Mouse (Mus musculus) lung, adult 2 months (tissue): ENCODE data around the gene Gm853. TPM values are rescaled to one million over a fixed set of nuclear protein-coding genes. Genes with fewer than 3 reads are reported as not detected.
"Not testable (repeated sequence)": the region's sequence is repeated elsewhere in the genome, so short reads cannot be mapped to it uniquely, and the experiment has no call there.

Source experiments
- DNase-seq: peaks from one replicate; pipeline ENCODE4 v3.0.0; 2022
- H3K4me1 ChIP-seq: fragments of 200-500 bp; 2 replicates; pipeline ENCODE4 v1.6.1; 2011; ENCODE audit warnings: low read length; ENCODE audit not compliant: control insufficient read depth, insufficient read depth
- H3K4me3 ChIP-seq: fragments of 200-500 bp; replicated peaks from 2 replicates; pipeline ENCODE3; 2011; ENCODE audit warnings: low read depth, mild to moderate bottlenecking, control low read depth, low read length; ENCODE audit errors: extremely low read depth
- CTCF ChIP-seq: fragments of 200-500 bp; IDR thresholded peaks from 2 replicates; pipeline ENCODE4 v1.5.1; 2011; ENCODE audit warnings: mild to moderate bottlenecking, low read length, control low read depth; ENCODE audit not compliant: insufficient read depth
- POLR2A ChIP-seq: fragments of 200-500 bp; IDR thresholded peaks from 2 replicates; pipeline ENCODE4 v1.6.1; 2011; ENCODE audit warnings: low read depth, mild to moderate bottlenecking, control low read depth, low read length, borderline replicate concordance; ENCODE audit errors: extremely low read depth
- WGBS: fragments of 180-500 bp; shearing (Covaris S2); methylation state at CpG from one replicate; pipeline ENCODE4 v1.1.7; 2018; 5-methylcytosine and 5-hydroxymethylcytosine counted together
- polyA plus RNA-seq: library from polyadenylated mRNA; depleted of rRNA; stranded (reverse); fragments of >200 nt; gene quantifications from 2 replicates; pipeline ENCODE4 v1.2.3, GENCODE M21; 2012

Gm853 gene
- polyA plus RNA-seq, 1 experiment: not detected

DNA sequence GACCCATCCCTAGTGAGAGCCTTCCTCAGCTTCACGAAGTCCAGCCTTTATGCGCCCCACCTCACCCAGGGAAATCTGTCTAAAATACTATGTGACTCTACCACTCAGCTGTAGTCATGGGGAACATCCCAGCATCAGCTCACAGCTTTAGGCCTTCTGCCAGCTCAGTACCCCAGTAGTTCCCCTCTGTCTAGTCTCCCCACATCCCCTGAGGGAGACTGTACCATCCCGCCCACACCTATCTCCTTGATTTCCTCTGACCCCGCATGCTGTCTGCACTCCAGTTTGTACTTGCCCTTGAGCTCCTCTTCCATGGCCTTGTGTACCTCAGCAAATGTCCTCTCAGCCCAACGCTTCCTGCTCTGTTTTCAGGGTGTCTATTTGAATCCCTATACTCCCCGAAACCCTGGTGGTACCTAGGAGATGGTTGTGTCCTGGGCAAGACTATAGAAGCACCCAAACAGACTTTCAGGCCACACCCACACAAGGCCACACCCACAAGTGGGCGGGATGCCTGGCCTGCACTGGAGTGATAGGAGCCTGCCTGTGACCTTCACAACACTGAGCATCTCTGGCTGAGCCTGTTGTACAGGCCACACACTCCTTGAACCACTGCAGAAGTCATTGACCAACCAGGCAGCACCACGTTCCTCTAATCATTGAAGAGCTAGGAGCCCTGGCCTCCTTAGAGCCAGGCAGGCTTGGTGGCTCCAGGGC is 30.4 kb upstream of the Gm853 start:
- H3K4me3 ChIP-seq: no peak overlapping the region
- H3K4me1 ChIP-seq: no peaks in the 10 kb centered on the region
- TF ChIP-seq POLR2A (no peak), CTCF (no peak)
- no peak for DNase-seq
- 64% methylated on average over 8 of the region's 8 CpGs for WGBS

GRCm38 (mm10) chr4:130251763-130252162 is 29.6 kb upstream of the Gm853 start:
- WGBS: 48% methylated on average over 3 of the region's 3 CpGs
- TF ChIP-seq POLR2A (no peak), CTCF (no peak)
- Histone ChIP-seq H3K4me3 (no peak overlapping the region), H3K4me1 (no peaks in the 10 kb centered on the region)
- no peak for DNase-seq

DNA sequence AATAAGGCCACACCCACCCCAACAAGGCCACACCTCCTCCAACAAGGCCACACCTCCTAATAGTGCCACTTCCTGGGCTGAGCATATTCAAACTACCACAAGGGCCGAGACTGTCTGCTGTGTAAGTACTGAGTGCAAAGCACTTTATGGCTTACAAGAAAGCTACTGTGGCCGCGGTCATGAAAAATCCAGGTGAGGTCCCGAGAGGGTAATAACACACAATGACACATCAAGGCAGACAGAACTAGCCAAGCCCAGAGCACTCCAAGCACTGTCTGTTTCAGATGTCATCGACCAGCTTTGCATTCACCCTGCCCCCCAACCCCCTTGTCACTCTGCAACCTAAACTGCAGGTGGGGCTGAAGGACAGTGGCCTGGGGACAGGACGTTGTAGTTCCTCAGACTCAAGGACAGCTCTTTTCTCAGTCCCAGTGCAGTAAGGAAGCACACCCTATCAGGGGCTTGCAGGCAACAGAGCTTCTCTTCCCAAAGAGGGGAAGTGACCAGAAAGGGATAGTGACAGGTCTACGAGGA is 29.0 kb upstream of the Gm853 start:
- WGBS: 39% methylated on average over 7 of the region's 7 CpGs
- Histone ChIP-seq H3K4me3 (no peak overlapping the region), H3K4me1 (no peaks in the 10 kb centered on the region)
- no peak for DNase-seq
- no peak for TF ChIP-seq CTCF
- no peak for TF ChIP-seq POLR2A

DNA sequence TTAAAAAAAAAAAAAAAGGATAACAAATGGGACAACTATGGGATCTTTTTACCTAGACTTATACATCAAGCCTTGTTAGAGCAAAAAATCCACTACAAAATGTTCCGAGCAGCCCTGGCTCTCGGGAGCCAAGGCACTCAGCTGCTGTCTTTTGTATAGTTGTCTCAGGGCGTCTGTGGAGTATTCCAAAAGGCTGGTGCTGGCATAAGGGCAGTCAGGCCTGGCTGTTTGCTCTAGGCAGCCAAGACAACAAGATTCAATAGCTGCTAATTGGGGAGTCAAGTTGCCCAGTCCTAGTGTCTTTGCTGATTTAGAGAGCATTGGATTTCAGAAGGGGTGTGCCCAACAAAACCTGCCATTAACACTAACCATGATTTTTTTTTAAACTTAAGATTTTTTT is 26.4 kb upstream of the Gm853 start:
- TF ChIP-seq POLR2A: no peak
- no peak for TF ChIP-seq CTCF
- Histone ChIP-seq H3K4me1 (no peaks in the 10 kb centered on the region), H3K4me3 (no peak overlapping the region)
- WGBS: 60% methylated on average over 3 of the region's 3 CpGs
- DNase-seq: no peak

GRCm38 (mm10) chr4:130246132-130246531 is 23.9 kb upstream of the Gm853 start:
- TF ChIP-seq POLR2A: no peak
- TF ChIP-seq CTCF: peak; percentile 89
- H3K4me3 ChIP-seq: no peak overlapping the region
- no peaks in the 10 kb centered on the region for H3K4me1 ChIP-seq
- DNase-seq: peak; percentile 41
- 3% methylated on average over 6 of the region's 6 CpGs for WGBS

- H3K4me3 ChIP-seq: no peak overlapping the region
- 50% methylated on average over 8 of the region's 8 CpGs for WGBS
- H3K4me1 ChIP-seq: no peaks in the 10 kb centered on the region
- no peak for TF ChIP-seq POLR2A
- no peak for TF ChIP-seq CTCF
- no peak for DNase-seq
Measured at GRCm38 (mm10) chr4:130244749-130245148, 22.5 kb upstream of the Gm853 start.

DNA sequence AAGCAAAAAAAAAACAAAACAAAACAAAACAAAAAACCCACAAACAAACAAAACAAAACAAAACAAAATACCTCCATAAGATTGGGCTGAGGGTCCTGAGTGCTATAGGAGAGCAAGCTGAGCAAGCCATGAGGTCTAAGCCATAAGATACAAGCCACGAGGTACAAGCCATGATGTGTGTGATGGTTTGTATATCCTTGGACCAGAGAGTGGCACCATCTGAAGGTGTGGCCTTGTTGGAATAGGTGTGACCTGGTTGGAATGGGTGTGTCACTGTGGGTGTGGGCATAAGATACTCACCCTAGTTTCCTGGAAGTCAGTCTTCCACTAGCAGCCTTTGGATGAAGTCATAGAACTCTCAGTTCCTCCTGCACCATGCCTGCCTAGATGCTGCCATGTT is 21.4 kb upstream of the Gm853 start:
- H3K4me3 ChIP-seq, H3K4me1 ChIP-seq, DNase-seq: not testable (repeated sequence)
- WGBS: 41% methylated on average over 1 of the region's 1 CpGs

- H3K4me3 ChIP-seq: no peak overlapping the region
- no peak for DNase-seq
- no peak for TF ChIP-seq CTCF
- no peak for TF ChIP-seq POLR2A
- 79% methylated on average over 5 of the region's 5 CpGs for WGBS
- H3K4me1 ChIP-seq: no peaks in the 10 kb centered on the region
Measured at GRCm38 (mm10) chr4:130242956-130243355, 20.8 kb upstream of the Gm853 start.

- Histone ChIP-seq H3K4me3 (no peak overlapping the region), H3K4me1 (no peaks in the 10 kb centered on the region)
- no peak for DNase-seq
- WGBS: 33% methylated on average over 5 of the region's 5 CpGs
- no peak for TF ChIP-seq POLR2A
- no peak for TF ChIP-seq CTCF
Measured at GRCm38 (mm10) chr4:130240695-130241094, 18.5 kb upstream of the Gm853 start.

DNA sequence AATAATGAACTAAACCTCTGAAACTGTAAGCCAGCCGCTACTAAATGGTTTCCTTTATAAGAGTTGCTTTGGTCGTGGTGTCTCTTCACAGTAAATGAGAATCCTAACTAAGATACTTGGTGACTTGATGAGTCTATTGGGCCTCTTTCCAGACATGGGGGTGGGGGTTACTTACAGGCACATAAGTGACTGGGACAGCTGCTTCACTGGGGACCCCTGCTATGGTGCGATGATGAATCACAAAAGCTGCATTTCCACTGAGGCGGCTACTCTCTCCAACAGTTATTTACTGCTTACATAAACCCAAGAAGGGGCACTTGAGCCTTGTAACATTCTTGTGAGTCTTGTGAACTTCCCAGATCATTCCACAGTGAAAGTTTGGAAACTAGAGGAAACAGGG is 15.4 kb upstream of the Gm853 start:
- no peak overlapping the region for H3K4me3 ChIP-seq
- TF ChIP-seq CTCF (no peak), POLR2A (no peak)
- 82% methylated on average over 4 of the region's 4 CpGs for WGBS
- no peaks in the 10 kb centered on the region for H3K4me1 ChIP-seq
- no peak for DNase-seq

- WGBS: 62% methylated on average over 8 of the region's 8 CpGs
- TF ChIP-seq POLR2A: no peak
- no peak for TF ChIP-seq CTCF
- Histone ChIP-seq H3K4me1 (no peaks in the 10 kb centered on the region), H3K4me3 (no peak overlapping the region)
- no peak for DNase-seq
Measured at GRCm38 (mm10) chr4:130236361-130236760, 14.2 kb upstream of the Gm853 start.
